Mouse (Mus musculus) adrenal gland, adult 2 months (tissue): ENCODE measurements around the gene Macrod2. TPM values are rescaled to one million over a fixed set of nuclear protein-coding genes. Genes with fewer than 3 reads are reported as not detected.

Source experiments
- DNase-seq: peaks from one replicate; pipeline ENCODE4 v3.0.0; 2021
- polyA plus RNA-seq: library from polyadenylated mRNA; depleted of rRNA; stranded (reverse); fragments of >200 nt; gene quantifications from 2 replicates; pipeline ENCODE4 v1.2.3, GENCODE M21; 2012
- total RNA-seq, 2 experiments: library from RNA; stranded (reverse); gene quantifications; 2 replicates each; pipeline ENCODE4 v1.2.3; 2021

Gene Macrod2
- total and polyA plus RNA-seq, 3 experiments, result 8.1 to 8.4 (median 8.3) TPM

DNA sequence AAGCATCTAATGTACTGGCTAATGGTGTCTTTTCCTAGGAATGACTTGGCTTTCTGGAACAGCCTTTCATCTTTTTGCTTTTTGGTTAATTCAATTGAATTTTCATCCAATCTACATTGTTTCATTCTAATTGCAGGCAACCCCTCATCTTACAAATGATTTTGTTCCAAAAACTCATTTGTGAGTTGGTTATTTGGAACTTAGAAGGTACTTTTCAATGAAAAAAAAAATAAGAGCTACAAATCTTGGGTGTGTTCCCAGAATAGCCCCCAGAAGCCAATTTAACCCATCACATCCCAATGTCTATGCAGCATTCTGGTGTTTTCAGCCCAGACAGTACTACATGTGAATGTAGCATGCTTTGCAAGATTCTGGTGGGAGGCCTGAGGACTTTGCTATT lies 683.1 kb downstream of the Macrod2 start:
- no peak for DNase-seq

DNA sequence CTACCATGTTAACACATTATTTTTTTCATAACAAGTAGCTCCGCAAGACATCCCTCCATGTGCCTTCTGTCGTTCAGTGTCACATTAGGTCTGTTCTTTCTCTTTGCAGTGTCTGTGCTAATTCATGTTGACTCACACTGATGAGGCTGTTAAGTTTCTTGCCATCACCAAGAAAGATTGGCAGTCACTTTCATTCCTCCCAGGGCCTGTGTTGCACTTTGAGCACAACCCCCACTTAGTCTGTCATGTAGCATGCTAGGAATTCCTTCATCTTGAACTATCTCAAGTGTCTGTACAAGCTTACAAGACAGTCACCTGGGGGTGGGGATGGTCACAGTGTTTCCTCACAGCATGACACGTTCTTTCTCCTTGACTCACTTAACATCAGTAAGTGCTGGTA lies 696.2 kb downstream of the Macrod2 start:
- no peak for DNase-seq

DNA sequence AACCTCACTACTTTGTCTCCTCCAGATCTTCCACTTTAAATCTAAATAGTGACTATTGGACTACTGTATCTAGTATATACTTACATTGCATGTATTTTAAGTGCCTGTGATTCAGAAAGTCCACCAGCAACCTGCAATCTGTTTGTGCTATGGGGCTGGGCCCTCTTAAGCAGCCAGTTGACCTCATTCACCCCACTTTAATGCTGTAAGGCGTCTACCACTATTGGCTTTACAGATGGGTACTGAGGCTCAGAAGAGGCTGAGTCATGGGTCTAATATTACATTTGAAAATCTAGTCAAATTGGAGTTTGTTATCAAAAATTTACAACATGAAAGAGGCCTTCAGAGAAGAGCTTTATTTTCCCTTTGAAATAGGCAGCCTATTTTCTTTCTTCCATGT lies 722.5 kb downstream of the Macrod2 start:
- DNase-seq, result no peak

DNA sequence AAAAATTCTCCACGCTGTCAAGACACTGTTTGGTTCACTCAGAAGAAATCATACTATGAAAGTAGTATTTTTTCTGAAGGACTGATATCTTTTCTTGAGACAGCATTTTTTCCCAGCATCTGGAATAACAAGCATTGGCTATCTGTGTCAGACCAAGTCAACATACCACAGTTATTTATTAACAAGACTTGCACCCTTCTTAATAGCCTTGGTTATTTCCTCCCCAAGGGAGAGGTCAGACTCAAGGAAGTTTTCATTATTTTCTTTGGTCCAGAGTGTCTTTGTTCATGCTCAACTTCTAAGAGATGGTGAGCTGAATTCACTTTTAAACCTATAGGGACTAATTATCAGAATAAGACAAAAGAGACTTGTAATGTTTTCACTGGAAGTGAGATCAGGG lies 728.8 kb downstream of the Macrod2 start:
- no peak for DNase-seq

DNA sequence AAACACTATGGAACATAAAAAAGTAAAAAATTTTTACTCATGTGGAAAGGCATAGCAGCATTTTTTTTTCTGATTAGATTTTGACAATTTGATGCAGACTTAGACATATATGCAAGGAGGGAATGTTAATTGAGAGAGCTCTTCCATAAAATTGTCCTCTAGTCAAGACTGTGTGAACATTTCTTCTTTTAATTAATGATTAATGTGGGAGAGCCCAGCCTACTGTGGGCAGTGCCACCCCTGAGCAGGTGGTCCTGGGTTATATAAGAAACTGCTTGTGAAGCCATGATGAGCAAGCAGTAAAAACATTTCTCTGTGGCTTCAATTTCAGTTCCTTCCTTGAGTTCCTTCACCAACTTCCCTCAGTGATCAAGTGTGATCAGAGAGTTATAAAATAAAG lies 730.5 kb downstream of the Macrod2 start:
- DNase-seq, result no peak

DNA sequence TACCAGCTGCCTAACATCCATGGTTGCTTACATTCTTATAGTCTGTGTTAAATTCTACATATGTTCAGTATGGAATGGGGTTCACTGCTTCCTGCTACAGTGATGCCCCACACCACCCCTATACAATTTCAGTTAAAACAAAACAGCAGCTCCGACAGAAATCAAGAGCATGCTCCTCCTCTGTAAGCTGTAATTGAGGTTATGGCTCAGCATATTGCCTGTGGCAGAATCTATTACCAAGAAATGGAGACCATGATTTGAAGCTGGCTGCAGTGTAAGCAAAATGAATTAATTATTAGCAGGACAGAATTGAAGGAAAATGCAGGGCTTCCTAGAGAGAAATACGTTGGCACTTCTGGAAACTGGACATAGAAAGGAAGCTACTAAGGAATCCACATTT lies 747.2 kb downstream of the Macrod2 start:
- DNase-seq, result no peak

DNA sequence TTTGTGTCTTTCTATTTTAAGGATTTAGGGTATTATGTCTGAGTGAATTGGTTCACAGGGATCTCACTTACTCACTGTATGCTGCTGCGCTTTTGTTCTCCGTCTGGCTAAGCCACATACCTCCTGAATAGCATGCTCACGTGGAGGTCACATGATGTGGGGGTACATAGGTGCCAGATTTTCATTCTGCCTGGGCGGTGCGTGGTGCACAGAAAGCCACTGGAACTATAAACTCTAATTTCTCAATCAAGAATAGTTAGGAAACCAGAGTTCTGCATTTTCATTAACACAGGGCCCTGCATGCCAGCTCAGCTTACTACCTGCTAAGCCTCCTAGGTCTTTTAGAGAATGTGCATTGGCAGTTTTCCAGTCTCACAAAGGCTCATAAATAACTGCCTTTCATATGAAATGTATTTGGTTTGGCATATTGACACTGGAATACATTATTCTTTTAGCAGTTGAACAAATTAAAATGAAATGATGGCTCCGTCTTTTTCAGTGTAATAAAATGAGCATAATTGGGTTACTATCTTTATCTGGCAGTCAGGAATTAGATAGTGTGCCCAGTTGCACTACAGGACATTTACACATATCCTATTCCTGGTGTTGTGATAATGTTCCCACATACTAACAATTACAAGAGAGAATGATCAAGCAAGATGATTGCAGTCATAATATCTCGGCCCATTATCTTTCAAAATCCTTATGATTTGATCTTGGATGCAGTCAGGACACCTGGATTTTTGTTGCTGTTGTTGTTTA lies 757.1 kb downstream of the Macrod2 start:
- no peak for DNase-seq

DNA sequence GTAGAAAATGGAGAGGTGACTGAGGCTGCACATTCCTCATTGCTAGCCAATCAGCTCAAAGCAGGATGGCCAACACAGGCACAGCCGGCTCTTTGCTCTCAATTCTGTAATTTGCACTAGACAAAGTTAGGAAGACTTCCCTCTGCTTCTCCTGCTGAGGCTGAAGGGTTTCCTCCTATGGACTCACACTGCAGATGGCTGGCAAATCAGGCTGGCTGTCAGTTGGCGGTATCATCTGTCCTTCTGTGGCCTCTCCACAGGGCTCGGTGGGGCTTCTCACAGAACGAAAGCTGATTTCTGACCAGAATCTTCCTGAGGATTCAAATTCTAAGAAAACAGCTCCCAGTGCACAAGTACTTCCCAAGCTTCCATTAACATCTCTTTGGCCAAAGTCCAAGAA lies 760.9 kb downstream of the Macrod2 start:
- no peak for DNase-seq

DNA sequence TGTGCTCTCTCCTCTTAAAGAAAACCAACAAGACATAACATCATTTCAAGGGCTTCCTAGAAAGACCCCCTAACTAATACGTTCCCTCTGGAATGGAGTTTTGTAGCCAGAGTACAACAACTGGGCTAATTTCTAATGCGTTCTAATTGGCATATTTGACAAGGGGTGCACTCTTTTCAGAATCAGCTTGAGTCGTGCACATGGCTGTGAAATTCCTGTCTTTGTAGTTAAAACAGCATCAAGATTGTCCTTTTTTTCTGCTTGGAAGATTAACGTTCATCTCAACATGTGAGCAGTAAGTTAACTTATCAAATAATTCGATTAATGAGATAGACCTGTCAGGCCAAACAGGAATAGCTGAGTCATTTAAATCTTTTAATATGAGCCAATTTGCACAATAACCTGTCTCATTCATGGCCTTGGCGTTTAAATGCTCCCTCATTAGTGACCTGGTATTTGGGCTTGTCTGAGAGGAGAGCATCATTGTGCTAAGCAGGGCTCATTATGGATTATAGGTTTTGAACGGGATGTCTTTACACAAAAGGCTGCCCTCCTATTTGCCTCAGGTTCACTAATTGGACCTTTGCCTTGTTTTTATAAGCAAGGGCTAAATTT lies 762.0 kb downstream of the Macrod2 start:
- DNase-seq, result no peak

DNA sequence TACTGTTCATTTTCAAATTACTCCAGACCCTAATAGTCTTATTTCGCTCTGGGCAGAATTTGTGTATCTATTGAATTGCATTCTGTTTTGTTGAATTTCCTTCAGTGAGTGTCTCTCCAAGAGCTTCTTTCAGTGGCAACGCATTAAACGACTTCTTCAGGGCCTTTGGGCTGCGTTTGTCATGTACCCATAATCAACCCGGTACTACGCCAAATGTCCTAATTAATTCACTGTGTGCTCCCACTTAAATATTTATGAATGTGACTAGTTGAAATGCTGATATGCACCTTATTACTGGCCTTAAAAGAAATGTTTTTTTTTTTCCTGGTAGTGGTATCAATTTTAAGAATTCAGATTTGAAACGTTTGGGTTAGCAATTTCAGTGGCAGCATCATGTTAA lies 763.1 kb downstream of the Macrod2 start:
- DNase-seq, result no peak

DNA sequence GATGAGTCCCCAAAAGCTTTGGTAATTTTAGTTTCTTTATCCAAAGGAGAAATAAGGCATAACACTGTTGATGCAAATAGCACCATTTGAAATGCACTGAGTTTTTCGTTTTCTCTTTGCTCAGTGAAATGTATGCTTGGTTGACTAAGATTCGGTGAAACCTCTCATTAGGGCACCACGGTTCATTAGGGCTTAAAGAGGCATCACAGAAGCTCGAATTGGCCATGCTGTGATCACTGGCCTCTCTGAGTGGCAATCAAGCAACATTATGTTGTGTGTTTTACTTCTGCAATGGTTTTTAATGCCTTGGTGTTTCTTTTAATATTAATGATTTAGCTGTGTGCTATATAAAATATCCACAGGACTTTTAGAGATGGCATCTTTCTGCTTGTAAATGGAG lies 768.8 kb downstream of the Macrod2 start:
- DNase-seq, result no peak

DNA sequence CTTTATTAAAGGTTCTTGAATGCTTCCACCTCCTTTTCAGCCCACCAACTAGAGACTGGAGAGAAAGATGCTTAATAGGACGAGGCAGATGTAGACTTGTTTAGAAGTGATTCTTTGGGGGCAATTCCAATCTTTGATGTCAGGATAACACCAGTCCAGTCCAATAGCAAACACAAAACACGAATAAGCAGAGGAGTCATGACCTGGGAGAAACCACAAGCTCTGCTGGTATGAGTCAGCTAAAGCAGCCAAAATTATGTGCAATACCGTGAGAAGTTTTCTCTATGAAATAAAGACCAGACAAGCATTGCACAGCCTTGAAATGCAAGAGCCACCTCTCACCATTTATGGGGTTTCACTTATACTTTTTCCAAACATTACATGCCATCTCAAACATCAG lies 774.5 kb downstream of the Macrod2 start:
- DNase-seq, result no peak

DNA sequence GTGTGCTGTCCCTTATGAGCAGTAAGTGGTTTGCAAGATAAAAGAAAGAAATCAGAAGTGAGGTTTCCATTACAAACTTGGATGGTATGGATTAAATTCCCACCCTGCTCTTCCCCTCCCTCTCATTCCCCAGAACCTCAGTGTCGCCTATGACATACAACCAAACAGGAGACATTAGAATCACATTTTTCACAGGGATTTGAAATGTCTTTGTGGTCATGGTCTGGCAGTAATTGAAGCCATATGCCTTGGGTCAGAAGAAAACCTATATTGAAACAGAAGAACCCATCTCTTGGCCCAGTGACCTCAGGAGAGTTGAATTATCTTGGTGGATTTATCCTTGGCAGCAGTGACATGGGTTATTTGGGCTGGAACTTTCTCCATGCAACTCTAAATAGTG lies 778.1 kb downstream of the Macrod2 start:
- no peak for DNase-seq

DNA sequence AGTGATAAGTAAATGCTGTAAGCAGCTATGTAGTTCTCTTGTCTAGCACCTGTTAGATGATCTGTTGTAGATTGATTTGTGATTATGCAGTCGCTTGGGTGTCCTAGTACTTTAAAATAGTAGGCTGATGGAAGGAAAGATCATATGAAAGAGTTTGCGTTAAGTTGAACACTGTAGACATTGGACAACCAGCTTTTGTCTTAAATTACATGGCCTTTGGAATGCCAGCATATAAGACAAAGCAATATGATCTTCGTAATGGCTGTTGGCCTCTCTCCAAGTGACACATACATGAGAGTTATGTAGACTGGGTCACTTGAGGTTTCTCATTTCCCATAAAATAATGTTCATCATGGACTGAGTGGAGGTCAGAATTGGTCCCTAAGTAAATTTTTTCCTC lies 778.5 kb downstream of the Macrod2 start:
- no peak for DNase-seq

DNA sequence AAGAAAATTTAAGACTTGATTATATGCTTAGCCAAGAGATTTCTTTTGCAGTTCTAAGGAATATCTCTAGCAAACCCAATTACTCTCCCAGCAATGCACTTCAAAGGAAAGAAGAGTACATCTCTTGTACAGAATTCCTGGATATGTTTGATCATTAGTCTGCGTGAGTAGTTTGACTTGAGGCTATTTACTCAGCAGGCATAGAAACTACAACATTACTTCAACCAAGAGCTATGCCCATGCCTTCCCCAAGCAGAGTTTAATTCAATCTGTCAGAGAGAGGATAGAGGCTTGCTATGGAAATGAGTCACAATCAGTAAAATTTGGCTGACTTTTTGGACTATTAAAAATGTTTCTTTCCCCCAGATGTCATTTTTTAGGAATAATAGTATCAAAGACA lies 785.5 kb downstream of the Macrod2 start:
- DNase-seq, result no peak

DNA sequence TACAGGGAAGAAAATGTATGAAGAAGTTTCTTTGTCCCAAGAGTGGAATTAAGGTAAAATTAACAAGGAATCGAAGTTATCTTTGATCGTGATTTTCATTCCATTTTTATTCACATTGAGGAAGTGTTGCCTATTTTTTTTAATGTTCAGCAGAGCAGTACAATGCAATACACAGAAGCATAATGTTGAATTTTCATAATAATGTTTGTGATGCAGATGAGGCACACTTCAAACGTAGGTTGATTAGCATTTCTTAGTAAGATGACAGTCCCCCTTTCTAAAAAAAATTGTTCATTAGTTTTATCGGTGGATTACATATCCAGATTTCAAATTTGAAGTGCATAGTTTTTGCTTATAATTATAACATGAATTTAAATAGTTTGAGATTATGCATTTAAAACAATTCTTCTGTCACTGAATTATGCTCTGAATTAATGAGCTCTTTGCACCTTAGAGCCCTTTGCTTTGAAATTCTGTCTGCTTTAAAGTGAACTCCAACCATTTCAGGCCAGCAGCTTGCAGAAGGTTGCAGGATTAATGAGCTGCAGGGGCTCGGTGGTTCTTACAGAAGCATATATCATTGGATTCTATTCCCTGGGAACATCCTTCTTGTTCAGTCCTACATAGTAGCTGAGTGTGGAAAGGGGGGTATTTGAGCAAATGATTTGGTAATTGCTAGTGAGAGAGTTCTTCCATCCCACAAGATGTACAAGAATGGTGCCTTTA lies 787.1 kb downstream of the Macrod2 start:
- DNase-seq, result no peak

DNA sequence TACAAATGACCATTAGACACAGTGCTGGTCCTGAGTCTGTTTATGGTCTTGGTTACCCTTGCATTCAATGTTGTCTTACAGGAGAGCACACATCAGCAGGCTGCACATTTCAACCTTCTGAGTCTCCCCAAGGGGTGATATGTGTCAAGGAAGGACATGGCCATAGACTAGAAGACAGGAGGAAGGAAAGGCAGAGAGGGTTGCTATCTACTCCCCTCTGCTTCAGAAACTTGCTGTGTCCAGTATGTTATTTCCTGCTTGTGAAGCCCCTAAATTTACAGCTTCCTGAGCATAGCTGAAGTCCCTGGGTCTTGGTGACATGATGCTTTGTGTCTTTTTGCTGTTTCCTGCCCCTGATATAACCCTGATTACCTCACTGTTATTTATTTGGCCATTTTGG lies 799.4 kb downstream of the Macrod2 start:
- DNase-seq, result peak; percentile 2

DNA sequence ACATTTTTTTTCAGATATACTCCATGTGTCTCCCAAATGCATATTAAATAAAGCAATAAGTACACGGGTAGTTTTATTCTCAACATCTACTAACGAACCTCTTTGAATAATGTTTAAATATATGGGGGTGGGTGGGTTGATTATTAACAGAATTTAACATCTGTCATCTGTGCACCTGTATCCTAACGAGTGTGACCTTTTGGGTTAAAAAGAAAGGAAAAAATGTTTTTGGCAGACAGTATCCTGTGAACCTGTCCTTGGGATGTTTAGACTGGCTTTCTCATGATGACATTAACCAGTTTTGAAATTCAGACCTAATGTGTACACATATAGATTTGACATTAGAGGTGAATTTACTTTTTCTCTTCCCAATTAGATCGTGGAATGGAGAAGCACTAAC lies 805.4 kb downstream of the Macrod2 start:
- DNase-seq, result no peak

DNA sequence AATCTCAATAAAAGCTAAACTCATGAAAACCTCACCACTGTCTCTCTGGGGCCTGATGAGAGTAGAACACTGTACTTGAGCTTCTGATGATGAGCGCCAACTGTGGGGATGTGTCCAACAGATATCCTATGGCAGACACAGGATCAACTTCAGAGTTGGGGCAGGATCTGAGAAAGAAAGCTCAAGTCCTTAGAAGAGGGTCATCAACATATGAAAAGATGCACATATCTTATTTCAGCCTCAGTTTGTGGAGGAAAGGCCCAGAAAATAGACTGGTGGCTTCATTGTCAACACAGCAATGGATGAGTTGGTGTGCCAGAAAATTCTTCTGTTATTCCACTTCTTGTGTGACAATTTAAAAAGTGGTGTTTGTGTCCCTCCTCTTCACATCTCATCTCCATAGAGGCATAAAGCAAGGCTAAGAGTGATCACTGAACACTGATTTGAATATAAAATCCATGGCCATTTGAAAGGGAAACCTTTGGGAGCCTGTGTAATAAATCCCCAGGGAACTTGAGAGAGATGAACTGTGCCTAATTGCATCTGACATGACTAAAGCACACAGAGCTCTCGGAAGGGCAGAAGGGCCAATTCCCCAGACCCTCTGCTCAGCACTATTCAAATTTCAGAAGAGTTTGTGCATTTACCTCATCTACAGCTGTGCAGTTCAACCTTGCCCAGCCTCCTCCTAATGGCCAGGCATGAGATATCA lies 806.4 kb downstream of the Macrod2 start:
- DNase-seq, result no peak

DNA sequence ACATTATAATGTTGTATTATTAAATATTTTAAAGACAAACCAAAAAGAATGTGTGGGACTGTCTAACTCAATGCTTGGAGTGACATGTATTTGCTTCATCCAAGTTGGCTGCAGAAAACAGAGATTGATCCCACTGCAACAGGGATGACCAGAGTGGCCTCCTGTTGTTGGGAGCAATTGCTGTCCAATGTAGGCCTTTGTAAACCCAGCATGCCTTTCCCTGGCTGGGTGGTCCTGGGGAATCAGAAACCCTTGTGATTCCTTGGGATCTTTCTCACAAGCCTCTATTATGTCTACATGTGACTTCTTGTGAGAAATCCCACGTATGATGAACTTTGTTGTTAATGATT lies 806.9 kb downstream of the Macrod2 start:
- no peak for DNase-seq

DNA sequence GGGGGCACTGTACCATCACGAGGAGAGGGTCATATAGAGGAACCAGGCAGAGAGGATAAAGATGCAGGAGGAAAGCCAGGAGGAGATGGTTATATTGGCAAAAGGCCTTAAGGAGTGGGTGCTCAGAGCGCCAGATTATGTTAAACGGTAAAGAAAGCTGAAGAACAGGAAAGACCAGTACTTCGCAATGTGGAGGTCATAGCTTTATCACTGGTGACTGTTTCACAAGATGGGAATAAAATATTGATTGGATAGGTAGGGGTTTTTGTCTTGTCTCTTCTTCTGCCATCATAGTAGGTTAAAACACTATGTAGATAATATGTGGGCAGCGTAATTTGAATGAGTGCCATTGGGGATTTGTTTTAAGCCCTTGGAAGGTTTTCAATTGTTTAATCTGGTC lies 816.2 kb downstream of the Macrod2 start:
- no peak for DNase-seq

DNA sequence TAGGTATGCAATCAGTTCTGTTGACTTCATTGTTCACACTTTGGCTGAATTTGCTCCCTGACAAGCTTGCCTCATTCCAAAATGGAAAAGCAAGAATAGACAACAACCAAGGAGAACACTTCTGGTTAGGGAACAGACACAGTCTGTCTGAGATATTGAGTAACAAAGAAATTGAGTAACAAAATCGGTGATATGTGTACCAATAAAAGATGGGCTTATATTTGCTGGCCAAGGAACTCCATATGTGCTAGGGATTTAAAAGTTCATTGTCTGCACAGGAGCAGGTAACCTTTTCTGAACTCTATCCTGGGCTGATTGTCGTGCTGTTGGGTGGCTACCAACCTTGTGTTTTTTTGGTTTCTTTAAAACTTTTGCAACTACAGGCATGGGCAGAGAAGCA lies 817.2 kb downstream of the Macrod2 start:
- no peak for DNase-seq

DNA sequence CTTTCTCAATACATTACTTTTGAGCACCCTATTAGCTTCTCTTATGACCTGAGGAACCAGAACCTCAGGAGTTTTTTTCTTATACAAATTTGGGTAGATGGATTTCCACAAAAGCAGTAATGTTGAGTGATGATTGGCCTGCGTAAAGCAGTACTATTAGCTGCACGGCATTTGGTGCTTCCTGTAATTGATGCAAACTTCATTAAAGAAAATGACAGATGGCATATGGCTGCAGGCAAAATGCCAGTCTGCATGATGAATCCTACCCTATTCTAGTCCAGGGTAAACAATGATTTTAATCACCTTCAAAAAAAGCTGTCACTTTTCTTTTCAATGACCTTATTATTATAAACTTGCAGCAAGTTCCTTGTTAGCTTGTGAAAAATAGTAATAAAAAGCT lies 822.4 kb downstream of the Macrod2 start:
- DNase-seq, result no peak
